Mouse (Mus musculus) lung, postnatal 14 days (tissue): ENCODE results near the gene Lrrk1.

ENCODE experiments used
- DNase-seq: peaks from one replicate; pipeline ENCODE4 v3.0.0; 2021

Lrrk1 gene

GRCm38 (mm10) chr7:66250030-66250429, 138.1 kb downstream of the Lrrk1 start:
- peak; percentile 90 for DNase-seq

- DNase-seq: no peak
These were observed 138.7 kb downstream of the Lrrk1 start for GRCm38 (mm10) chr7:66249426-66249825.

DNA sequence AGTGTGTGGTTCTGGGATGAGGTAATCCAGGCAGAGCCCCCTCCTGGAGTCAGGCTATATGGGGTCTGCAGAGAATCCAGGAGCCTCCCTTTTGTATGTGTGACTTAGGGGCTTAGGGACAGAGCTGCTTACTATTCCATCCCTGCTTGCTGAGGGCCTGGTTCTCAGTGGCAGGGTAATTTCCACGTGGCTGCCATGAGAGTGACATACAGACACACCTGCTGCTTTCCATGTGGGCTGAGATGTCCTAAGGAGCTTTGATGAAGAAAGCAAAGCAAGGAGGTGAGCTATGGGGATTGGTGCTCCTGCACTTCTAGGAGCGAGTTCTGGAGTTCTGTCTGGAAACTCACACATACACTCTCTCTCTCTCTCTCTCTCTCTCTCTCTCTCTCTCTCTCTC, 139.1 kb downstream of the Lrrk1 start:
- DNase-seq: no peak

DNA sequence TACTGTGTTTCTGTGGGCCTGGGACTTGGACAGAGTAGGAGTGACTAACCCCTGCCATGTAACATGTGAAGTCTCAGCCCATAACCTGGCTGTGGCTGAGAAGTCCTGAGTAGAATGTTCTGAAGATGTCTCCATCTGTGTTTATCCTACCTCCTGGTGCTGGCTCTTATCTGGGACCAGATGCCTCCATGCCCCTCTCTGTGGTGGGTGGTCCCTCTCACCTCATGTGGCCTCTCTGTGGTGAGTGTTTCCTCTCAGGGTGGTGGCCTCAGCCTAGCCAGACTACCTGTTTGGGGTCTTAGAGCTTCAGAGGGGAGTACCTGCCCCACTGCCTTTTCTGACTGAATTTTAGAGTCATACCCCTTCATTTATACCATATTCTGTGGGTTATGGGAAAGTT, 139.9 kb downstream of the Lrrk1 start:
- DNase-seq: no peak

GRCm38 (mm10) chr7:66247274-66248021, 140.7 kb downstream of the Lrrk1 start:
- no peak for DNase-seq

DNA sequence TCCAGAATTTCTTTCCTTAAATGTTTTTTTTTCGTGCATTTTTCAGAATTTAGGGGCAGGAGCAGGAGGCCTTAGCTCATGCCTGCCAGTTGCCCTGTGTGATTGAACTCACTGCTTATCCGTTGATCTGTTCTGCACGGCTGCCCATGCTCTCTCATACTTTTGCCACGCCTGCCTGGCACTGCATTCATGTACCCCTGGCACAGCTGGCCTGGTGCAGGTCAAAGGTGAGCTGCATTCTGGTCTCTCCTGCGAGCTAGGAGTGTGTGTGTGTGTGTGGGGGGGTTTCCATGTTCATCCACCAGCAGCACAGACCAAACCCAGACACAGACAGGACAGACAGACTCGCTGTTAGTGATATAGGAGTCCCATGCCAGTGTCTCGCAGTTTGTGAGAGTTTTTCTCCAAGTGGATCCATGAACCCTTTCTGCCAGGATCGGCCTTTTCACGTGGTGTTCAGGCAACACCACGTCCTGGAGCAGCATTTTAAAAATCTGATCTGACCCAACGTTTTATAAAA, 141.4 kb downstream of the Lrrk1 start:
- no peak for DNase-seq

GRCm38 (mm10) chr7:66245646-66246045, 142.5 kb downstream of the Lrrk1 start:
- no peak for DNase-seq

DNA sequence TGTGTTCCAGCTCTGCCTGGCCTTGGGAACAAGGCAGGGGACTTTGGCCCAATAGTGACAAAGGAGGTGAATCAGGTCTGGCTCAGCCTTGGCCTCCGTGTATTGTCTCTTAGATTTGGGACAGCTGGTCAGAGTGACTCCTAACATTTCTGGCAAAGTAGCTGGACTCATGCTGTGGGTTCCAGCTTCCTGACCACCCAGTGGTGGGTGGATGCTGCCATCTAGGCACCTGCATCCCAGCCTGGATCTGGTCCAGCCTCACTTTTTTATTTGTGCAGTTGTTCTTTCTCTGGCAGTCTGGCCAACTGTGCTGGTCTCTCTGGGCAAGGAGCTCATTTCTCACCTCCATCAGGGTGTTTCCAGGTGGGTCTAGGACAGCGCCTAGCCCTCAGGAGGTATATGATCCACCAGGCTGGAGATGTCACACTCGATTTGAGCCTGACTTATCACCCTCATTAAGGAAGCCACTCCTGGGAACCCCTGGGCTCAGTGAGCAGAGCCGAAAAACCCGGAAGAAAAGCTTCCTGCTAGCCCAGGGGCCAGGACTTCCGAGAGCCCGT, 144.3 kb downstream of the Lrrk1 start:
- DNase-seq: no peak

DNA sequence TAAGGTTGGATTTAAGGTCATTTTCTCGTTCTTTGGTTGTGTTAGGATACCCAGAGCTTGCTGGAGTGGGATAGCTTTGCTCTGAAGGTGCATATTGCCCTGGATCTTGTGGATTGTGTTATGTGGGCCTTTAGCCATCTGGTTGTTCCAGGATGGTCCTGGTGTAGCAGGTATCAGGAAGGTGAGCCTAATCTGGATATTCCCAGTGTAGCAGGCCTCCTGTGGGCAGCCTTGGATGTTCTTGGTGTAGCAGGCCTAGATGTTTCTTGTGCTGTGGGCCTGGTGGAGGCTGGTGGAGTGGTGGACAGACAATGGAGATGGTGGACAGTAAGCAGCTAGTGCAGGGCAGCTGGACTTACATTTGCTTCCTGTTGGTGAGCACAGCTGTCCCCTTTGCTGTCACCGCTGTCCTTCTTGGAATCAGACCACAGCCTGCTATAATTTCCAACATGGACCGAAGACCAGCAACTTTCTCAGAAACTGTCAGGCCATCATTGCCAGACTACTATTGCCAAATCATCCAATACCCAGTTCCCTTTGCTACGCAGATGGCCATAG, 146.2 kb downstream of the Lrrk1 start:
- DNase-seq: no peak

DNA sequence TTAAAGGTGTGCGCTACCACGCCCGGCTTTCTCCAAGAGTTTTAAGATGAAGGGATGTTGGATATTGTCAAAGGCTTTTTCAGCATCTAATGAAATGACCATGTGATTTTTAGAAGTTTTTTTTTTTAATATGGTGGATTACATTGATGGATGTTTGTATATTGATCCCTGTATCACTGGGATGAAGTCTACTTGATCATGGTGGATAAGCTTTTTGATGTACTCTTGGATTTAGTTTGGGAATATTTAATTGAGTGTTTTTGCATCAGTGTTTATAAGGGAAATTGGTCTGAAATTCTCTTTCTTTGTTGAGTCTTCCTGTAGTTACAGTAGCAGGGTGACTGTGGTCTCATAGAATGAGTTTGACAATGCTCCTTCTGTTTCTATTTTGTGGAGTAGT, 150.0 kb downstream of the Lrrk1 start:
- DNase-seq: no peak

GRCm38 (mm10) chr7:66233947-66234516, 154.1 kb downstream of the Lrrk1 start:
- DNase-seq: no peak

- no peak for DNase-seq
These were observed 154.8 kb downstream of the Lrrk1 start for GRCm38 (mm10) chr7:66233141-66233946.

GRCm38 (mm10) chr7:66231861-66232260, 156.3 kb downstream of the Lrrk1 start:
- DNase-seq: no peak

GRCm38 (mm10) chr7:66230638-66231550, 157.3 kb downstream of the Lrrk1 start:
- no peak for DNase-seq

DNA sequence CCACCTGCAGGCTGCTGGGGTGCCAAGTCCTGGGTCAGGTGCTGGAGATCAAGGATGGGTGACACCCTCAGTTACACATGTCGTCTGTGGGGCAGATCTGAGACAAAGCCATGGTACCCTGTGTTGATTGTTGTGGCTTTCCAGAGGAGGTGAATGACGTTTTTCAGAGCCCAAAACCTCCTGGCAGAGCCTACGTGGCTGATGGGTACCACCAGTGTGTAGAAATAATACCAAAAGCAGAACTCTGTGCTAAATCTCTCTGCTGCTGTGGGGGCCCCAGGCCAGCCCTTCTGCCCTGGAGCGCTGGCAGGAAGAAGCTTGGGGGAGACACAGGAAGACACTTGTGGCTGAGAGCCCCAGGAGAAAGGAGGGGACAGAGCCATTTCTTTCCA, 157.9 kb downstream of the Lrrk1 start:
- no peak for DNase-seq

DNA sequence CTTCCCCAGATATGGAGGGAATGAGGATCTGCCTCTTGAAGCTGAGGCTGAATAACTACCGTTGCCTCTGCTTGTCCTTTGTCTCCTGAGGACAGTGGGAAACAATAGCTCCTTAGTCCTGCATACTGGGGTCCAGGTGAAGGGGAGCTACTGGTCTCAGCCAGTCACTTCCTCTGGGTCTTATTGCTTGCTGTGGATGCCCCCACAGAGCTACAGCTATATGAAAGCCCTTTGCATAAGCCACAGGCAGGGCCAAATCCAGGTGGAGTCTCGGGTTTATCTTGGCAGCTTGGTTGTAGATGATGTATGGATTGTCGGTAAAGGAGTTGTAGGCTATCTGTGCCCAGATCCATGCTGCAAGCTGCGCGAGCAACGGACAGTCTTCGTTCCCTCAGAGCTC, 158.7 kb downstream of the Lrrk1 start:
- DNase-seq: no peak

DNA sequence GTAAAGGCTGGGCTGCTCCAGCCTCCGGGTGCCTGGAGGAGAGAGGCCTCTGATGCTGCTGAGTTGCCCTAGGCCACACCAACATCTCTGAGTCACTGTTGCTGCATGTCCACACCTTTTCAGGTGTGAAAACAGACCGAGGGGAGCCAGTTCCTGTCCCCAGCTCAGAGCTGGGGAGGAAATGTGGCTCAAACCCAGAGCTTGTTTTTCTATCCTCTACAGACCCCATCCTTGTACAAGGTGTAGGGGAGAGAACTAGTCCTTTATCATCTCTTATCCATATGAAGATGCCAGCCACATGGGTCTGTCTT, 159.6 kb downstream of the Lrrk1 start:
- no peak for DNase-seq

DNA sequence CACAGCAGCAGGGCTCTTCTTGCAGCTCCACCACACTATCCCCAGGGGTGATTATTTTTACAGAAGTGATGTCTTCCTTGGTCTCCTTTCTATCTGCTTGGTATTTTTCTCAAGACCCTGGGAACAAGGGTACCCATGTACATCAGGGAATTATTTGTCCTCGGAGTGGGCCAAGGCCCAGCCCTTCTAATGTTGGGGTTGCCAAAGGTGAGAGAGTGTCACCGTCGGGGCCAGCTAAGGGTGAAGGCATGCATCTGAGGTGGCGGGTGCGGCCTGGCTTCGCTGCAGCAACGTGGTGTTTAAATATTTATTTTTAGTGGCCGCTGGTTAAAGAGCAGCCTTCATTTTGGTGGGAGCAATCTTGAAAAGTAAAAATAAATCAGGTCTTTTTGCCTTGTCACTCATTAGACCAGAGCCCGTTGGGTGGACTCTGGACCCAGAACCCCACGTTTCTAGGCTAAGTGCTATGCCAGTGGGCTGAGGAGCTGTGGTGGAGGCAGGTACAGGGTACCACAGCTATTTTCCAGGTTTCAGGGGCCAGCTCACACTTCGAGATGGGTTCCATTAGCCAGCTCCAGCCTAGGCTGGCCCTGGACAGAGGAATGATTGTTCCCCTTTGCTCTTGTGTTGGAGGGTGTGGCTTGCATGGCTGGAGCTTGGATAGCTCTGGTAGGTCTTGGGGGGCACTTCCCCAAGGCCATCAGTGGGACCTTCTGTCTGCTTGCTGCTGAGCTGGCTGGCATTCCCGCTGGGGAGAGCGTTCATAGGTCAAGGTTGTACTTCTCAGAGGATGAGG, 160.1 kb downstream of the Lrrk1 start:
- DNase-seq: no peak

DNA sequence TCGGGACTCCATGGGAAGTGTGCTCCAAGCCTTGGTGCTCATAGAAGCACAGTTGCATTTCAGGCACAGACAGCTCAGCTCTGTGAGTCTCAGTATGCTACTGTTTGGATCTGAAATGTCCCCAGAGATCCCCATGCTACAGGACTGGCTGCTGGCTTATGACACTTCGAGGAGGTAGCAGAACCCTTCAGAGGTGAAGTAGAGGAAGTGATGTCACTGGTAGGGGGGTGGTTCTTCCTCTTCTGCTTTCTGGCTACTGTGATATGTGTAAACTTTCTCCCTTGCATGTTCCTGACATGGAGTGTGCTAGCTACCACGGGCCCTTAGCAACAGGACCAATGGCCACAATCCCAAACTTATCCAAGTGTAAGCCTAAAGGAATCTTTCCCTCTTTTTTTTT, 162.3 kb downstream of the Lrrk1 start:
- no peak for DNase-seq

DNA sequence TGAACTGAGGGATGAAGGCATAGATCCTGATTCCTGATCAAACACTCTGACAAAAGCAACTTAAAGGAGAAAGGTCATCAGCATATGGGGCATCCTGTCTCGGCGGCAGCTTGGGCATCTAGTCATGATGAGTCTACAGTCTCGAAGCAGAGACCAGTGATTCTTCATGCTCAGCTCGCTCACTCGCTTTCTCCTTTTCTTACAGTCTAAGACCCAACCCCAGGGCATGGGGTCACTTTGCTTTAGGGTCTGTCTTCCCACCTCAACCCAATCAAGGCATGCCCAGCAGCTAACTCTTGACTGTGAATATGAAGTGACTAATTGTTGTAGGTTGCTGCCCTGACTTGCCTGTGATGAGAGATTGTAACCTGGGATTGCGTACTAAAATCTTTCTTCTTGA, 163.6 kb downstream of the Lrrk1 start:
- no peak for DNase-seq

DNA sequence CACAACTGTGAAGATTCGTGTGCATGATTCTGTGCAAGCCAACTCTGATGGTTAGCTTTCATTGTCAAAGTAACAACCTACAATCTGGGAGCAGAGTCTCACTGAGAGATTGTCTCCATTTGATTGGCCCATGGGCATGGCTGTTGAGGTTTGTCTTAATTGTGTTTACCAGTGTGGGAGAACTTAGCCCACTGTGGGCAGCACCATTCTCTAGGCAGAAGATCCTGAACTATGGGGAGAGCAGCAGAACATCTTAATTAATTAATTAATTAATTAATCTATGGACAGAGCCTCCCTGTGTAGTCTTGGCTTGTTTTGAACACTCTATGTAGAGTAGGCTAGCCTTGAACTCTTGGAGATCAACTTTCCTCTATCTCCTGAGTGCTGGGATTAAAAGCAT, 164.4 kb downstream of the Lrrk1 start:
- DNase-seq: no peak
